Mouse (Mus musculus) heart, postnatal 0 days (tissue): ENCODE measurements around the gene Arhgef28. TPM values are rescaled to one million over a fixed set of nuclear protein-coding genes. Genes with fewer than 3 reads are reported as not detected.

Source experiments
- ATAC-seq: fragments of 200-750 bp; cut with Nextera tagmentation; 2 replicates; pipeline ENCODE4 v1.8.0; 2017; ENCODE audit warnings: low read depth, moderate number of reproducible peaks, moderate library complexity; ENCODE audit not compliant: insufficient read depth
- DNase-seq: peaks from one replicate; pipeline ENCODE4 v3.0.0-alpha.2; 2016; ENCODE audit warnings: low spot score
- H3K27ac ChIP-seq: fragments of 300-500 bp; sonication (generic); 2 replicates; pipeline ENCODE4 v1.5.1; 2014; ENCODE audit warnings: low read depth, mild to moderate bottlenecking
- H3K27me3 ChIP-seq: fragments of 300-500 bp; sonication (generic); 2 replicates; pipeline ENCODE4 v1.6.1; 2014; ENCODE audit warnings: low read length, mixed read lengths; ENCODE audit not compliant: control insufficient read depth, insufficient read depth
- H3K36me3 ChIP-seq: fragments of 300-500 bp; sonication (generic); replicated peaks from 2 replicates; pipeline ENCODE4 v1.6.1; 2014; ENCODE audit warnings: low read length, mixed read lengths; ENCODE audit not compliant: control insufficient read depth, insufficient read depth
- H3K4me1 ChIP-seq: fragments of 300-500 bp; sonication (generic); 2 replicates; pipeline ENCODE4 v1.6.1; 2014; ENCODE audit warnings: antibody characterized with exemption; ENCODE audit not compliant: control insufficient read depth, insufficient read depth
- H3K4me2 ChIP-seq: fragments of 300-500 bp; sonication (generic); 2 replicates; pipeline ENCODE4 v1.6.1; 2014; ENCODE audit warnings: low read depth, mild to moderate bottlenecking, low read length, moderate library complexity
- H3K4me3 ChIP-seq: fragments of 300-500 bp; sonication (generic); 2 replicates; pipeline ENCODE4 v1.5.1; 2014; ENCODE audit warnings: low read depth, low read length
- H3K9ac ChIP-seq: fragments of 300-500 bp; sonication (generic); replicated peaks from 2 replicates; pipeline ENCODE4 v1.6.1; 2014; ENCODE audit warnings: low read depth, low read length, mixed read lengths
- H3K9me3 ChIP-seq: fragments of 300-500 bp; sonication (generic); replicated peaks from 2 replicates; pipeline ENCODE4 v1.6.1; 2016; ENCODE audit warnings: low read length; ENCODE audit not compliant: control insufficient read depth
- CTCF ChIP-seq: IDR thresholded peaks from 2 replicates; pipeline ENCODE4 v1.5.1; 2016; ENCODE audit warnings: antibody characterized with exemption, control low read depth, low read depth
- EP300 ChIP-seq: IDR thresholded peaks from 2 replicates; pipeline ENCODE4 v1.6.1; 2016; ENCODE audit warnings: antibody characterized with exemption, low read depth
- WGBS: fragments of 180-500 bp; shearing (Covaris S2); extraction: QIAGEN DNeasy Blood & Tissue Kit; methylation state at CpG from one replicate; pipeline ENCODE4 v1.1.7; 2014; 5-methylcytosine and 5-hydroxymethylcytosine counted together
- polyA plus RNA-seq: library from polyadenylated mRNA; unstranded; fragments of >200 nt; fragmentation: Nextera tagmentation; extraction: Ambion mirVana; gene quantifications from 2 replicates; pipeline ENCODE4 v1.2.1, GENCODE M21; 2015
- total RNA-seq: library from RNA; depleted of rRNA; stranded (reverse); fragments of >200 nt; gene quantifications from 2 replicates; pipeline ENCODE4 v1.2.3, GENCODE M21; 2014; ENCODE audit warnings: low replicate concordance

Gene Arhgef28
- total and polyA plus RNA-seq, 2 experiments from 2014 or later: 6.9 to 10.5 TPM

DNA sequence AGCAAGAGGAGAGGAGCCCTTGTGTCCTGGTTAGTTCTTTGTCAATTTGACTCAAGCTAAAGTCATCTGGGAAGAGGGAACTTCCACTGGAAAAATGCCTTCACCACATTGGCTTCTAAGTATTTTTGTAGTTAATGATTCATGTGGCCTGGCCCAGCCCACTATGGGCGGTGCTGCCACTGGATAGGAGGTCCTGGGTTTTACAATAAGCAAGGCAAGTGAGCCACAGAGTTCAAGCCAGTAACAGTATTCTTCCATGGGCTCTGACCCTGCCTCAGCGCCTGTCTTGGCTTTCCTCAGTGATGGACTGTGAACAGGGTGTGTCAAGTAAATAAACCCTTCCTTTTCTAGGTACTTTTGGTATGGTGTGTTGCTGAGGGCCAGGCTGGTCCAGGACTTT is 229.6 kb downstream of the Arhgef28 start:
- H3K4me3 ChIP-seq: no peak overlapping the region

DNA sequence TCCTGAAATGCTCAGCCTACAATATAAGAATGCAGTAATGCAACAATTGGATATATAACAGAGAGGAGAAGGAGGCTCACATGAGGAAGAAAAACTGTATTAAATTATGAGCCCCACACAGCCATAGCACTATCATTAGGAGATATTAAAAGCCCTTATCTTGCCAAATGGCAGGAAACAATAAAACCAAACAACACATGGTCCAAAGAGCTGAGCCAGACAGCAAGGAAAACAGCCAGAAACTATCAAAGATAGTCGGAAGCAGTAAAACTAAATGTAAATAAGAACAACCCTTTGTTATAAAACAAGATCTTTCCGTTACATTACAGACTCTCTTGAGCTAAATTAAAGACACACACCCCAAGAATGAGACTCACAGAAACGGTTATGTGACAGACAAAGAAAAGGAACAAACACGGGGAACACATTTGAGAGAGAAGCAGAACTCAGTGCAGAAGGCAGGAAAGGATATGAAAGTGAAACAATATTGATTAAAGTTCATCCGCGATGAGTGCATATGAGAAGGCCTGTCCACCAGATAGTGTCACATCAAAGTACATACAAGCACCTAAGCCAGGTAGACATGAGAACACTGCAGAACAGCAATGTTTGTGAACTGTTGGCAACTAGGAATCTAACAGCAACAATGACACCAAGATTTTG is 231.6 kb downstream of the Arhgef28 start:
- Histone ChIP-seq H3K27ac (no peak overlapping the region), H3K9me3 (no peaks in the 10 kb centered on the region), H3K27me3 (0 out of 2 replicates have a peak, but pooled peaks cover under 1% of the 10 kb centered on the region), H3K4me3 (no peak overlapping the region), H3K4me2 (no peak overlapping the region), H3K9ac (no peak overlapping the region), H3K36me3 (no peaks in the 10 kb centered on the region; the same call in 1 of the 2 replicates), H3K4me1 (no peaks in the 10 kb centered on the region)
- 65% methylated on average over 6 of the region's 6 CpGs for WGBS
- ATAC-seq (no peak), DNase-seq (no peak)
- TF ChIP-seq CTCF: no peak
- TF ChIP-seq EP300: no peak

More for the DNA sequence above, 229.6 kb downstream of the Arhgef28 start:
- no peak for ATAC-seq
- WGBS: 84% methylated on average over 2 of the region's 2 CpGs
- Histone ChIP-seq H3K36me3 (no peaks in the 10 kb centered on the region), H3K9ac (no peak overlapping the region), H3K27ac (no peak overlapping the region), H3K4me1 (no peaks in the 10 kb centered on the region), H3K27me3 (no peaks in the 10 kb centered on the region), H3K9me3 (no peaks in the 10 kb centered on the region), H3K4me2 (no peak overlapping the region)
- TF ChIP-seq CTCF (no peak), EP300 (no peak)
- no peak for DNase-seq

DNA sequence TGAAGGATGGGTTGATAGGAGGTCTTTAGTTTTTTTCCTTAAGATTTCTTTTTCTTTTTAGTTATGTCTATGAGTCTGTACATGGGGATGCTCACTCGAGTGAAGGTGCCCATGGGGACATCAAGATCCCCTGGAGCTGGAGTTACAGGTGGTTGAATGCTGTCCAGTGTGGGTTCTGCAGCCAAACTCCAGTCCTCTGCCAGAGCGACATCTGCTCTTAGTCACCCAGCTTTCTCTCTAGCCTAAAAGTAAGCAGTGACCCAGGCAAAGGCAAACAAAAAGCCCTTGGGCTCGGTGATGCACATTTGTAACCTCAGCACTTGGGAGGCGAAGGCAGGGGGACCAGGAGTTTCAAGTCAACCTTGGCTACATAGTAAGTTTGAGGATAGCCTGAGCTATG is 232.3 kb downstream of the Arhgef28 start:
- DNase-seq: no peak
- Histone ChIP-seq H3K9me3 (no peaks in the 10 kb centered on the region), H3K9ac (no peak overlapping the region), H3K36me3 (no peaks in the 10 kb centered on the region; the same call in 1 of the 2 replicates), H3K4me2 (no peak overlapping the region), H3K4me1 (no peaks in the 10 kb centered on the region), H3K27me3 (0 out of 2 replicates have a peak, but pooled peaks cover 5% of the 10 kb centered on the region), H3K27ac (no peak overlapping the region), H3K4me3 (no peak overlapping the region)
- TF ChIP-seq EP300: no peak
- no peak for TF ChIP-seq CTCF
- ATAC-seq: no peak
- WGBS: 79% methylated on average over 4 of the region's 4 CpGs

DNA sequence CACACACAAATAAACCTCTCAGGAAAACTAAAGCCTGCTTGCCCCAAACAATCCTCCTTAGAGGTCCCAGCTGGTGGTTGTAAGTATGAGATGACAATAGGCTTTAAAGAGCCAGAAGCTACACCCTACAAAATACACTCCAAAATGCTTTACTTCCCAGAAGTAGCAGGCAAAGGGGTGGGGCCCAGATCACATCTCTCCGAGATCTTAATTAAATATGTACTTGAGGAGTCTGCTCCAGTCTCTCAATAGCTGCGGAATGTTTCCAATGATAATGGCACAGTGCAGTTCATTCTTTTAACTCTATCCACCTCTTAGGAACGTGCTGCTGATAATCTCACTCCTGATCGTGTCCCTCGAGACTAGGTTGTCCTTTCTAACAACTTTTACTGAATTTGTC is 240.2 kb downstream of the Arhgef28 start:
- Histone ChIP-seq H3K27ac (no peak overlapping the region), H3K27me3 (0 out of 2 replicates have a peak, but pooled peaks cover 9% of the 10 kb centered on the region), H3K9ac (no peak overlapping the region), H3K4me2 (no peak overlapping the region), H3K4me1 (no peaks in the 10 kb centered on the region), H3K4me3 (no peak overlapping the region), H3K36me3 (no peaks in the 10 kb centered on the region; the same call in 1 of the 2 replicates), H3K9me3 (no peaks in the 10 kb centered on the region)
- ATAC-seq (no peak), DNase-seq (no peak)
- WGBS: 54% methylated on average over 5 of the region's 5 CpGs
- TF ChIP-seq EP300: no peak
- TF ChIP-seq CTCF: no peak

DNA sequence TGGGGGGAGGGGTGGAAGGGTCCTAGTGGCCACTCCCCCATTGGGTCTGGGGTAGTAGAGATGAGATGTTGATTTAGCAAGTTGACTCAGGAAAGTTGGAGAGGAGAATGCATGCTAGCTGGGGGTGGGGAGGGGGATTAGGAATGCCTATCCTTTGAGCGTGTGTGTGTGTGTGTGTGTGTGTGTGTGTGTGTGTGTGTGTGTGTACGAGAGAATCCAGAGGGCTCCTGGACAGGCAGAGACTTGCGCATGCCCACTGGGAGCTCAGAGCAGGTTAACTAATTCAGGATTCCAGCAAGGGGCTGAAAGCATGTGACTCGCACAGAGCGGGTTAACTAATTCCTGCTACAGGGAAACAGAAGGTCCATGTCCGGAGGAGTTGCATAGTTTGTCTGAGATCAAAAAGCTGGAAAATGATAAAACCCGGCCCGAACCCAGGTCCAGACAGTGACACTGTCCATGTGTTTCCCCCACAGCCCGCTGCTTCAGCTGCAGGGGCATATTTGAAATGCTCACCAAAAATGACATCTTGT is 241.3 kb downstream of the Arhgef28 start:
- H3K9ac ChIP-seq: no peak overlapping the region
- no peak overlapping the region for H3K4me2 ChIP-seq
- 71% methylated on average over 9 of the region's 9 CpGs for WGBS
- no peak overlapping the region for H3K27ac ChIP-seq
- ATAC-seq: no peak
- H3K9me3 ChIP-seq: no peaks in the 10 kb centered on the region
- DNase-seq: no peak
- 0 out of 2 replicates have a peak, but pooled peaks cover 9% of the 10 kb centered on the region for H3K27me3 ChIP-seq
- no peaks in the 10 kb centered on the region; the same call in 1 of the 2 replicates for H3K36me3 ChIP-seq
- no peak for TF ChIP-seq EP300
- no peak for TF ChIP-seq CTCF
- no peak overlapping the region for H3K4me3 ChIP-seq
- H3K4me1 ChIP-seq: no peaks in the 10 kb centered on the region

DNA sequence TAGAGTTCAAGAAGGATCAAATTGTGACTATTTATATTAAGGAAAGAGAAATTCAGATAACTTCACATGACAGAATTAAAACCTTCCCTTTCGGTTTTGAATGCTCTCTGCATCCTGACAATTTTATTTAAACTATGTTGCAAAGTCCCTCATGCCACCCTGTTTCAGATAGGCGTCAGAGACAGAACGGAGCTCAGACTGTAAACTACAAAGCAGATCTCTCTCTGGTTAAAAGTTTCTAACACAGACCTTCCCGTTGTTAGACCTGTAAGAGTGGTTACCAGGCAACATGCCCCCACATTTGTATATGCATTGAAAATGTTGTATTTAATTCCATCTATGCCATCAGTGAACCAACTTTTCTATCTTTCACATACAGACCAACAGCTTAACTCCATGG is 246.1 kb downstream of the Arhgef28 start:
- Histone ChIP-seq H3K4me1 (no peaks in the 10 kb centered on the region), H3K9me3 (no peaks in the 10 kb centered on the region)

More for the DNA sequence above, 246.1 kb downstream of the Arhgef28 start:
- H3K9ac ChIP-seq: no peak overlapping the region
- H3K36me3 ChIP-seq: no peaks in the 10 kb centered on the region
- 71% methylated on average over 4 of the region's 4 CpGs for WGBS
- H3K27me3 ChIP-seq: no peaks in the 10 kb centered on the region
- H3K4me3 ChIP-seq: no peak overlapping the region
- H3K27ac ChIP-seq: no peak overlapping the region
- H3K4me2 ChIP-seq: no peak overlapping the region
- no peak for TF ChIP-seq CTCF
- no peak for TF ChIP-seq EP300
- DNase-seq: no peak
- no peak for ATAC-seq
